Mouse (Mus musculus) lung, adult 18-20 months (tissue): ENCODE measurements around the gene Col25a1.

Experiments
- DNase-seq, 2 experiments: peaks; one replicate each; pipeline ENCODE4 v3.0.0; 2022; ENCODE audit warnings: mixed read lengths in 2 of 2

Gene Col25a1

GRCm38 (mm10) chr3:130131201-130131600, at the start of gene Col25a1:
Gene Col25a1 (plus strand): TSS chr3:130131501.
- no peak for DNase-seq

GRCm38 (mm10) chr3:130083312-130083711, 48.0 kb upstream of the Col25a1 start:
- no peak for DNase-seq

DNA sequence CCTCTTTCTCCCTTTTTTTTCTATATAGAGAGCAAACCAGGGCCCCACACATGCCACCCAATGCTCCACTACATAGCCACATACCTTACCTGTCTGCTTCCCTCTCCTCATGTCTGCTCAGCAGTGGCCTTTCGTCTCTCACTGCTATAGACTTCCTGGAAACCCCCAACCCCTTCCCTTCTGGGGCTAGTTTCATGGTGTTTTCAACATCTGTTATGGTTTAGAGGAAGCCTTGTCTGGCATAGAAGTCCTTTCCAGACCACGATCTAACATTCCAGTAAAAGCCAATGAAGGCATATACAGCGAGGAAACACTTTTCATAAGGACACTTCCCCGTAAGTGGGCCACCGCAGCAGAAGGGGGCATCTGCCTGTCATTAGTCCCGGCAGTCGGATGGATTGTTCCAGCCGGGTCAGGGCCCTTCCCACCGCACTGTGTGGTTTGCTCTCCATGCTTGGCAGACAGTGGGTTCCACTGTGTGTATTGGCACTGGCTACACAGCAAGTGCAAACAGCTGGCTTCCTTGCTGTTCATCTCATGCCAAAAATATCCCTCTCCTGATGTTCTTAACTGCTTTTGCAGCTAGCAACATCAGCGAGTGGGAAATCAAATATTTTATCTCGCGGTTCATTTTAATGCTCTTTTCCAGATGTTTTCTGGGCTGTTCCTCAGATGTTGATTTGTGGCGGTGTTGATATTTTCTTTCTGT, 44.8 kb upstream of the Col25a1 start:
- DNase-seq: peak; percentile 75 to 80

DNA sequence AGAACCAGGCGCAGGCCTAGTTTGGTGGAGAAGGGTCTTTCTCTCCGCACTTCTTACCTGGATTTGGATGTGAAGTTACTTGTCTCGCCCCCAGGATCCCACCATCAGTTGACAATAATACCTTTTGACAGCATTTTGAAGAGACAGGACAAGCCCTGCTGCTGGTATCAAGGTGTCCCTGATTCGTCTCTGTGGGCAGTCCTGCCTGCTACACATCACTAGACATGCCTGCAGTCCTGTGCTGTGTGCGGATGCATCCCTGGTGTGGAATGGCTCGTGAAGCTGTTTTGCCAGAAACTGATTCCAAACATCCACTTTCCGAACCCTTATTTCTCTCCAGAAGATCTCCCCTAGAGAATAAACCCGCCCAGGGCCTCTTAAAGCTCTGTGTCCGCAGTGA, 43.8 kb upstream of the Col25a1 start:
- DNase-seq: no peak

- DNase-seq: no peak
Observed at GRCm38 (mm10) chr3:130088654-130089053, 42.6 kb upstream of the Col25a1 start.

- no peak for DNase-seq
Observed at GRCm38 (mm10) chr3:130090460-130090859, 40.8 kb upstream of the Col25a1 start.

GRCm38 (mm10) chr3:130094125-130094704, 37.1 kb upstream of the Col25a1 start:
- no peak for DNase-seq

- DNase-seq: no peak
Observed at GRCm38 (mm10) chr3:130095160-130095781, 36.0 kb upstream of the Col25a1 start.

GRCm38 (mm10) chr3:130103486-130103885, 27.8 kb upstream of the Col25a1 start:
- no peak for DNase-seq

DNA sequence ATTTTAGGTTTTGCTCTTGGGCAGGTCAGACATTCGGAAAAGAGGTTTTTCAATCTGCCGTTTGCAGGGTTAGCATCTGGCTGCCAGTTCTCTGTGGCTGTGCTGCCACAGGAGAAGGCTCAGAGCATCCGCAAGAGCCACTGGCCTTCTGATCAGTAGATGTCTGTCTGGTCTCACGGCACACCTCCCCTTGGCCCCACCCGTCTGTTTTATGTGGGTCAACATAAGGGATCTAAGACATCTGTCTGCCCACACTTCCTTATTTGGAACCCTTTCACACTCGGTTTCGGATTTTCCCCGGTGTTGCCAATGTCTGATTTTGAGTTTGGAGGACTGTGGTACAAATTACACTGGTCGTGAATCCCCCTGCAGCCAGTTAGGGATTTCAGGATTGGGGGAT, 26.8 kb upstream of the Col25a1 start:
- no peak for DNase-seq

- DNase-seq: no peak
Observed at GRCm38 (mm10) chr3:130116886-130117285, 14.4 kb upstream of the Col25a1 start.

DNA sequence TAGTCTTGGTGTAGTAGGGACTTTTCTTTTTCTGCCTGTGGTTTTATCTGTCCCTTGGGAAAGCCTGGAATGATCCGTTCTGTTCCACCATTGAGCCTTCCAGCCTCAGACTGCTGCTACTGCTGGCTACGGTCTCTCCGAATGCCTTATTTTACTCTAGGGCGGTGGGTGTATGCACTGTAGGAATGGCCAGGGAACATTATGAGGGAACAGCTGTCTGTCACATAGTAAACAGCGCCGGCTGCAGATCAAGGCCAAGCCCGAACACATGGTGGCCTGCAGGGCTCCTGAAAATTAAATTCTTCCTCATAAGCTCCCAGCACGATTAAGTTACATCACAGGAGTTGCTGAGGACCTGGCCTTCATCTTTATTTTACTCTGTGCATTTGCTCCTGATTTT, 3.5 kb upstream of the Col25a1 start:
- DNase-seq: no peak

DNA sequence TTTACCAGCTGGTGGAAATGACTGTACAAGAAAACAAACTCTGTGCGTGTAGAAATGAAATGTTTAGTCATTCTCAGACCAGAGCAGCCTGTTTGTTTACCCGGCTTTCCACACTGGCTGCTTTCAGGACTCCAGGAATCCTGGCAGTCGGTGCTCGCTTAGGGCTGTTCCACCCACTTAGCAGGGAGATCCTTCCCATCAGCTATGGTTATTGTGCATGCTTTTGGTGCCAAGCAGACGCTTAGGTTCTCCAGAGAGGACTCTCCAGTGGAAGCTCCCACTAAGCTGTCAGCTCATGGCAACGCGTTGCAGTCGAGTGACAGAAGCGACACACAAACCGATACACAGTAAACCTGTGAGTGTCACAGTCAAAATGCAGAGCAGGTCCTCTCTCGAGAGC, 2.7 kb upstream of the Col25a1 start:
- no peak for DNase-seq

DNA sequence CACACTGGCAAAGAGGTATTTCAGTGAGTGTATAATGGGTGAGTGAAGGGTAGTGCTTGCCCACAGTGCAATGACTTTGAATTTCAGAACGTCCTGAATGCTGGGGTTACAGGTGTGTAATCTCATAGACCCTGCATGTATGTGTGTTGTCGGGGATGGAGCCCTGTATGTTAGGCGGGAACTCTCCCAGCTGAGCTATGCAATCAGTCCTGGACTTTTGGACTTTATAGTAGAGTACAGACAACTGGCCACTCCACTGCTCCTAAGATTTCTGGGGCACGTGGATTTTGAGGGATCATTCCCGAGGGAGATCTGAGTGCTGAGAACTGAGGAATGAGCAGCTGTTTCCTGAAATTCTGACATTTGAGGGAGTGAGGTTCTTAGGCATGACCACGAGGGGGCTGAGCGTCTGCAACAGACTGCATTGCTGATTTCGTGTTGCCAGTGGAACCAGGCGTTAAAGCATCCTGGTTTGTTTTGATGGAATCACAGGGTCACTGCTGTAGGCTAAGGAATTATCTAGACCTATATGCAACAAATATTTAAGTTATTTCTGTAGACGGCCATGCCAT, 1.6 kb upstream of the Col25a1 start:
- no peak for DNase-seq

DNA sequence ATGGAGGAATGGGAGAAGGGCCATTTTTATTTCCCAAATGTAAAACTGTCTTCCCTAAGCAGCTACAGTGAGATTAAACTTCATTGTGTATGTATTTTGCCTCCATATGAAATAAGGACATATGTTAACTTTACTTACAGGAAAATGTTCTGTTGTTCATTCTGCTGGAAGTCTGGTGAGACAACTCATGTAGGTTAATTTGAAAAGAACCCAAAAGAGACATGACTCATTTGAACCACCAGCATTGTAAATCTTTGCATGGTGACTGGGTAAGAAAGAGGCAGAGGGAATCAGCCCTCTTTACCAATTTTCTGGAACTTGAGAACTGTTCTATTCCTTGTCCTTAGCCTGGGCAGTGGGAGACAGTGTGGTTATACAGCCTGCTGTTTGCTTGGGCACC, 5.9 kb downstream of the Col25a1 start:
- DNase-seq: no peak

GRCm38 (mm10) chr3:130137640-130138039, 6.3 kb downstream of the Col25a1 start:
- DNase-seq: no peak

DNA sequence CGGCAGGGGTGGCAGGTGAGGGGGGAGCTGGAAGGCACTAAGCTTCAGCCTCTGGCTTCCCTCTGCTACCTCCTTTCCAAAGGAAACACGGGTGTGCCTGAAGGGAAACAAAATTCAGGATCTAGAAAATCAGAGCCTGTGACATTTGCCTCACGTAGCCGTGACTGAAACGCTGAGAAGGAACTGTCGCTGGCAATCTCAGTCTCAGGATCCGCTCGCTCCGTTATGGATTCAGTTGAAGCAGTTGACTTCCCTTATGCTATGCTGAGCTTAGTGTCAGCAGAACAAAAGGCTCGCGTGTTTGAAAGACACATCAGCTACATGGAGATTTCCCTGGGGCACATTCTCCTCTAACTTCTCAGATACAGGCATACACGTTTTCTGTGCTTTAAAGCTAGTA, 14.6 kb downstream of the Col25a1 start:
- no peak for DNase-seq

- no peak for DNase-seq
Observed at GRCm38 (mm10) chr3:130147827-130148226, 16.5 kb downstream of the Col25a1 start.

DNA sequence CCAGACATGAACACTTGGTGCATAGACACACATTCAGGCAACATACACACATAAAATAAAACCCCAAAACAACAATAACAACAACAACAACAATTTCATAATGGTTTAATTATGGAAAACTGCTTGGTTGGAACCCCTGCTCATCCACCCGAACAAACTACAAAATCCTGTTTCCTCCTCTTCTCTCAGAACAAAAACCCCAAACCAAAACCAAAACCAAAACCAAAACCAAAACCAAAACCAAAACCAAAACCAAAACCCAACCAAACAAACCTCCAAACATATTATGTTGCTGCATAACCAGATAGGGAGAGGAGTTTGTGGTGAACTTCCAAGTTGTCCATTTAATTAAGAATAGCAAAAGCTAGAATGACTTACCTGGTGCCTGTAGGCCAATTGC, 17.9 kb downstream of the Col25a1 start:
- no peak for DNase-seq

GRCm38 (mm10) chr3:130153117-130153516, 21.8 kb downstream of the Col25a1 start:
- no peak for DNase-seq

DNA sequence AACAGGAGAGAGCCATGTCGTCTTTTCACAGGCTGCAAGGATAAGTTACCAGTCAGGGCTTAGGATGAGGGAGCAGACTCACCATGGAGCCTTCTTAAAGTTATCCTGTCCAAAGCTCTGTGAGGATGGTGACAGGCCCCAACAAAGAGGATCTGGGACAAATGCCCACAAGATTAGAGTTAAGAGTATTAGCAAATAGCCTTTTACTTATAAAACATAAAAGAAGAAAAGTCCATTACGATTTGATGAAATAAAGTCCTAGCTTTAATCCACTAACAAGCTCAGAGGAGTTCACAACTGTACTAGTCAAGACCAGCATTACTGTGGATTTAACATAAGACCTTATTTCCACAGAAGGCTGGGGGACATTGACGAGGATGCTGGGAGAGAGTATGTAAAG, 26.2 kb downstream of the Col25a1 start:
- DNase-seq: no peak

DNA sequence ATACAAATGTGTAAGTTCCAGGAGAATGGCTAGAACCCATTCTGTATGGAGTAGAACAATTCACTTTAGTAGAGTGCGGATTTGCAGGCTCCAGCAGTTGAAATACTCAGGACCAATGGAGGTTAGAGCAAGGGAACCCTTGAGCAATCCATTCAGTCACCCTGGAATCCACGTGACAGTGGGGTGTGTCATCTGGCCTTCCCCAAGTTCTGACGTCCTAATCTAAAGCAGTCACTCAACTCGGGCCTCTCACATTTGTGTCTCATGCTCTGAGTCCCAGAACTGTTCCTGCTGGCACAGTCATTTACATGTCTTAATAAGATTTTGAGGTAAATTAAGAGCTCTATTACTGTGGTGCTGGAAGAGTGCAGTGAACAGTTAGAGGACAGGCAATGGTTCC, 28.6 kb downstream of the Col25a1 start:
- no peak for DNase-seq

DNA sequence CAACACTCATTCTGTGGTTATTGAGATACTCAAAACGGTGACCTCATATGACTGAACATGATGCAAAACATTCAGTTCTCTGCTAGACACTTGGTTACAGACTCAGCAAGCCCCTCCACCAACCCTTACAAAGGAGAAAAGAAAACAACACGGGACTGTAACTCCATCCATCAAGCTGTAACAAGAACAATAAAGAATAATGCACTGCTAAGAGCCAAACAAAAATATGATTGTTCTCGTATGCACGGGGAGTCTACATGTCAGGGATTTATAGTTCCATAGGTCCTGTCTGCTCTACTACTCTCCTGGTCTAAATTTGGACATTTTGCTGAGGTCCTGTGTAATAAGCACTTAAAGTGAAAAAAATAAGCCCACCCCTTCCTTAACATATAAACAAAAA, 29.6 kb downstream of the Col25a1 start:
- DNase-seq: no peak

- DNase-seq: no peak
Observed at GRCm38 (mm10) chr3:130161323-130161917, 30.1 kb downstream of the Col25a1 start.
